Mouse (Mus musculus) liver, embryonic 16.5 days (tissue): ENCODE results near the gene Clip2. TPM values are rescaled to one million over a fixed set of nuclear protein-coding genes. Genes with fewer than 3 reads are reported as not detected.

Source experiments
- ATAC-seq: fragments of 200-750 bp; cut with Nextera tagmentation; 2 replicates; pipeline ENCODE4 v1.8.0; 2017; ENCODE audit warnings: low read depth, mild to moderate bottlenecking, moderate number of reproducible peaks, moderate library complexity
- H3K27ac ChIP-seq: fragments of 300-500 bp; sonication (generic); 2 replicates; pipeline ENCODE4 v1.5.1; 2014; ENCODE audit warnings: mild to moderate bottlenecking, low read length
- H3K27me3 ChIP-seq: fragments of 300-500 bp; sonication (generic); 2 replicates; pipeline ENCODE4 v1.6.1; 2014; ENCODE audit warnings: low read depth, low read length, mixed read lengths; ENCODE audit not compliant: control insufficient read depth, insufficient read depth
- H3K36me3 ChIP-seq: fragments of 300-500 bp; sonication (generic); 2 replicates; pipeline ENCODE4 v1.6.1; 2014; ENCODE audit warnings: mild to moderate bottlenecking; ENCODE audit not compliant: control insufficient read depth, insufficient read depth
- H3K4me1 ChIP-seq: fragments of 300-500 bp; sonication (generic); 2 replicates; pipeline ENCODE4 v1.6.1; 2014; ENCODE audit warnings: low read depth, low read length, mixed read lengths; ENCODE audit not compliant: control insufficient read depth
- H3K4me2 ChIP-seq: fragments of 300-500 bp; sonication (generic); 2 replicates; pipeline ENCODE4 v1.6.1; 2014; ENCODE audit warnings: low read depth, low read length, mixed read lengths
- H3K4me3 ChIP-seq: fragments of 300-500 bp; sonication (generic); 2 replicates; pipeline ENCODE4 v1.5.1; 2014; ENCODE audit warnings: low read depth, mild to moderate bottlenecking, low read length
- H3K9ac ChIP-seq: fragments of 300-500 bp; sonication (generic); 2 replicates; pipeline ENCODE4 v1.6.1; 2014; ENCODE audit warnings: low read depth, low read length
- H3K9me3 ChIP-seq: fragments of 300-500 bp; sonication (generic); replicated peaks from 2 replicates; pipeline ENCODE4 v1.6.1; 2016; ENCODE audit warnings: low read length; ENCODE audit not compliant: control insufficient read depth
- WGBS: fragments of 180-500 bp; shearing (Covaris S2); extraction: QIAGEN DNeasy Blood & Tissue Kit; methylation state at CpG from one replicate; pipeline ENCODE4 v1.1.7; 2014; ENCODE audit not compliant: insufficient replicate concordance; 5-methylcytosine and 5-hydroxymethylcytosine counted together
- polyA plus RNA-seq: library from polyadenylated mRNA; unstranded; fragments of >200 nt; fragmentation: Nextera tagmentation; extraction: Ambion mirVana; gene quantifications from 2 replicates; pipeline ENCODE4 v1.2.1, GENCODE M21; 2015

Gene Clip2
- polyA plus RNA-seq, 1 experiment from 2014 or later: 0.48 TPM

- no peak for ATAC-seq
- Histone ChIP-seq H3K27ac (no peak overlapping the region), H3K36me3 (no peaks in the 10 kb centered on the region), H3K4me3 (no peak overlapping the region), H3K9ac (no peak overlapping the region), H3K4me2 (no peak overlapping the region), H3K9me3 (no peaks in the 10 kb centered on the region), H3K4me1 (no peaks in the 10 kb centered on the region), H3K27me3 (no peaks in the 10 kb centered on the region)
- 53% methylated on average over 5 of the region's 5 CpGs for WGBS
Measured at GRCm38 (mm10) chr5:134507859-134508399, 44.3 kb downstream of the Clip2 start.

- Histone ChIP-seq H3K27ac (no peak overlapping the region), H3K9ac (no peak overlapping the region), H3K36me3 (no peaks in the 10 kb centered on the region), H3K4me3 (no peak overlapping the region), H3K9me3 (no peaks in the 10 kb centered on the region), H3K4me1 (no peaks in the 10 kb centered on the region), H3K4me2 (no peak overlapping the region), H3K27me3 (no peaks in the 10 kb centered on the region)
- no peak for ATAC-seq
- WGBS: 8% methylated on average over 10 of the region's 10 CpGs
Measured at GRCm38 (mm10) chr5:134507307-134507706, 44.9 kb downstream of the Clip2 start.

- WGBS: 63% methylated on average over 9 of the region's 9 CpGs
- no peak overlapping the region for H3K27ac ChIP-seq
- H3K36me3 ChIP-seq: no peaks in the 10 kb centered on the region
Measured at GRCm38 (mm10) chr5:134505810-134506292, 46.4 kb downstream of the Clip2 start.

GRCm38 (mm10) chr5:134502591-134502990 lies 49.6 kb downstream of the Clip2 start:
- no peaks in the 10 kb centered on the region for H3K36me3 ChIP-seq
- no peak for ATAC-seq
- H3K27me3 ChIP-seq: no peaks in the 10 kb centered on the region
- H3K27ac ChIP-seq: no peak overlapping the region
- no peak overlapping the region for H3K4me3 ChIP-seq
- no peaks in the 10 kb centered on the region for H3K4me1 ChIP-seq
- H3K9me3 ChIP-seq: no peaks in the 10 kb centered on the region
- no peak overlapping the region for H3K4me2 ChIP-seq
- 79% methylated on average over 18 of the region's 18 CpGs for WGBS
- no peak overlapping the region for H3K9ac ChIP-seq

More at GRCm38 (mm10) chr5:134505810-134506292, 46.4 kb downstream of the Clip2 start:
- H3K4me3 ChIP-seq: no peak overlapping the region
- H3K4me1 ChIP-seq: no peaks in the 10 kb centered on the region
- H3K9me3 ChIP-seq: no peaks in the 10 kb centered on the region
- H3K4me2 ChIP-seq: no peak overlapping the region
- no peak overlapping the region for H3K9ac ChIP-seq
- ATAC-seq: no peak
- H3K27me3 ChIP-seq: no peaks in the 10 kb centered on the region

- Histone ChIP-seq H3K4me3 (no peak overlapping the region), H3K36me3 (no peaks in the 10 kb centered on the region), H3K9ac (no peak overlapping the region), H3K27me3 (no peaks in the 10 kb centered on the region), H3K4me1 (no peaks in the 10 kb centered on the region), H3K9me3 (no peaks in the 10 kb centered on the region), H3K27ac (no peak overlapping the region), H3K4me2 (no peak overlapping the region)
- WGBS: 72% methylated on average over 9 of the region's 9 CpGs
- ATAC-seq: no peak
Measured at GRCm38 (mm10) chr5:134501453-134501852, 50.8 kb downstream of the Clip2 start.

GRCm38 (mm10) chr5:134500681-134501080 lies 51.6 kb downstream of the Clip2 start:
- no peaks in the 10 kb centered on the region for H3K9me3 ChIP-seq
- no peaks in the 10 kb centered on the region for H3K4me1 ChIP-seq
- ATAC-seq: no peak
- H3K27ac ChIP-seq: no peak overlapping the region
- 64% methylated on average over 3 of the region's 3 CpGs for WGBS
- no peaks in the 10 kb centered on the region for H3K36me3 ChIP-seq
- H3K9ac ChIP-seq: no peak overlapping the region
- no peak overlapping the region for H3K4me2 ChIP-seq
- no peaks in the 10 kb centered on the region for H3K27me3 ChIP-seq
- H3K4me3 ChIP-seq: no peak overlapping the region

GRCm38 (mm10) chr5:134500062-134500461 lies 52.2 kb downstream of the Clip2 start:
- no peak overlapping the region for H3K4me3 ChIP-seq
- no peak overlapping the region for H3K27ac ChIP-seq
- no peak for ATAC-seq
- no peaks in the 10 kb centered on the region for H3K4me1 ChIP-seq
- no peaks in the 10 kb centered on the region for H3K9me3 ChIP-seq
- 43% methylated on average over 4 of the region's 4 CpGs for WGBS
- no peaks in the 10 kb centered on the region for H3K27me3 ChIP-seq
- no peak overlapping the region for H3K4me2 ChIP-seq
- no peaks in the 10 kb centered on the region for H3K36me3 ChIP-seq
- H3K9ac ChIP-seq: no peak overlapping the region

- no peak overlapping the region for H3K9ac ChIP-seq
- no peak overlapping the region for H3K4me2 ChIP-seq
- no peaks in the 10 kb centered on the region for H3K36me3 ChIP-seq
- H3K4me3 ChIP-seq: no peak overlapping the region
- no peaks in the 10 kb centered on the region for H3K27me3 ChIP-seq
- WGBS: 72% methylated on average over 5 of the region's 5 CpGs
- no peak overlapping the region for H3K27ac ChIP-seq
- H3K4me1 ChIP-seq: peaks cover 3% of the 10 kb centered on the region; the same call in 1 of the 2 replicates
- no peak for ATAC-seq
- no peaks in the 10 kb centered on the region for H3K9me3 ChIP-seq
Measured at GRCm38 (mm10) chr5:134497026-134497425, 55.2 kb downstream of the Clip2 start.

- no peak overlapping the region for H3K27ac ChIP-seq
- H3K4me3 ChIP-seq: no peak overlapping the region
- ATAC-seq: no peak
- no peak overlapping the region for H3K9ac ChIP-seq
- 60% methylated on average over 4 of the region's 4 CpGs for WGBS
- H3K27me3 ChIP-seq: no peaks in the 10 kb centered on the region
- H3K36me3 ChIP-seq: no peaks in the 10 kb centered on the region
- peaks cover 3% of the 10 kb centered on the region; the same call in 1 of the 2 replicates for H3K4me1 ChIP-seq
- H3K9me3 ChIP-seq: no peaks in the 10 kb centered on the region
- no peak overlapping the region for H3K4me2 ChIP-seq
Measured at GRCm38 (mm10) chr5:134495796-134496195, 56.4 kb downstream of the Clip2 start.
